Mouse (Mus musculus) myocyte (in vitro differentiated cells): ENCODE results near the gene Dnajb12.

ENCODE experiments used
- POLR2AphosphoS2 ChIP-seq: IDR thresholded peaks from one replicate; pipeline ENCODE4 v1.6.1; 2011; ENCODE audit warnings: low read depth, control low read depth; ENCODE audit not compliant: insufficient read length
- TCF12 ChIP-seq: IDR thresholded peaks from one replicate; pipeline ENCODE4 v1.6.1; 2011; ENCODE audit warnings: mild to moderate bottlenecking, control low read depth; ENCODE audit not compliant: poor library complexity, insufficient read depth, severe bottlenecking
- USF1 ChIP-seq: IDR thresholded peaks from one replicate; pipeline ENCODE4 v1.6.1; 2011; ENCODE audit warnings: low read depth, mild to moderate bottlenecking, control low read depth, moderate library complexity

DNA sequence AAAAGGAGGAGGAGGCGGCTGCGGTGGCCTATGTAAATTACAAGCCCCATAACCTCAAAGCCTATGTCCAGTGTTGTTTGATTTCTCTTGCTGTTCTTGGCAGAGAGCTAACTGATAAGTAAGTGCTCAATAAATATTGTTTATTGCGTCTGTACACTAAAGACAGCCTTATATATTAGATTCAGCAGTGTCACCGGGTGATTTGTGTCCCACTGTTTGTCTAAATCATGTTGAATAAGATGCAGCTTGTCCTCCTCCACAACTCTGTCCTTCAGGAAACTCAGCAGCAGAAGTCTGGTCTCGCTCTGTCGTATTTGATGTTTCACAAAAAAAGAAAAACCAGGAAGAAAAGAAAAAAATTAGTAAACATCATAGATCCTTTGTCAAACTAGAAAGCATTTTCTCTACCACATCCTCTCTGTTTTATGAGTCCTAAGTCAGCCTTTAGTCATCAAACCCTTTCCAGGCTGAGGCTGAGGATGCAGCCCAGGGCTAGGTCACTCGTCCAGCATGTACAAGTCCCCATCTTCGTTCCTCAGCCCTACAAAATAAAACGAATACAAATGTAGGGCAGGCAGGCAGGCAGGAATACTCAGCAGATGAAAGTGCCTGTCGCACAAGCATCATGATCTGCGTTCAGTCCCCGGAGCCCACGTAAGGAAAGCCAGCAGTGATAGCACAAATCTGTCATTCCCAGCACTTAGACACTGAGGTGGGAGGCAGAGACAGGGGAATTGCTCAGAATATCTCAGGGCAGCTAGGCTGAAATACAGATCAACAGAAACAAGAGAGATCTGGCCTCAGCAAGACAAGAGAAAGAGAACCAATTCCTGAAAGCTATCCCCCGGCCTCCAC is 43.8 kb upstream of the Dnajb12 start:
- no peak for TF ChIP-seq USF1
- TF ChIP-seq TCF12: no peak
- TF ChIP-seq POLR2AphosphoS2: no peak
